Comparison of ENCODE assay signal across 15 mouse cellular contexts in genomic region chr5:105467271-105467670, GRCm38 (mm10). TPM values are rescaled to one million over a fixed set of nuclear protein-coding genes. Genes with fewer than 3 reads are reported as not detected.
DNase-seq lines count a peak whose midpoint lies in the region; ATAC-seq lines count a peak whose summit lies in the region.
"Had no signal": no experiment of that assay in that cellular context is flagged by ENCODE, and none has a peak within 500 bp of the region (broad histone marks: within the 10 kb centered on the region; RNA-seq: fewer than 3 reads in every experiment).

No protein-coding gene starts in this region.

- H3K9me3 ChIP-seq in forebrain, embryonic 15.5 days, result no peaks in the 10 kb centered on the region
- H3K9me3 ChIP-seq in forebrain, embryonic 14.5 days (replicated peaks; ENCODE audit: control insufficient read depth, low read length), result no peaks in the 10 kb centered on the region
- H3K9me3 ChIP-seq: limb, embryonic 10.5 days; liver, embryonic 15.5 days; neural tube, embryonic 13.5 days had no signal

- no peak overlapping the region for H3K4me2 ChIP-seq in forebrain, embryonic 15.5 days (replicated peaks)
- no peak overlapping the region for H3K4me2 ChIP-seq in forebrain, embryonic 14.5 days (ENCODE audit: low read length)
- H3K4me2 ChIP-seq: liver, embryonic 15.5 days; neural tube, embryonic 13.5 days had no signal

- no peak overlapping the region for H3K4me3 ChIP-seq in forebrain, embryonic 15.5 days
- no peak overlapping the region for H3K4me3 ChIP-seq in forebrain, embryonic 14.5 days (ENCODE audit: low read depth, low read length)
- H3K4me3 ChIP-seq: limb, embryonic 10.5 days; liver, embryonic 15.5 days; neural tube, embryonic 13.5 days had no signal

- H3K4me1 ChIP-seq in forebrain, embryonic 15.5 days, result no peaks in the 10 kb centered on the region
- H3K4me1 ChIP-seq in forebrain, embryonic 14.5 days (ENCODE audit: control insufficient read depth, insufficient read depth, low read length), result no peaks in the 10 kb centered on the region
- H3K4me1 ChIP-seq: limb, embryonic 10.5 days; liver, embryonic 15.5 days; neural tube, embryonic 13.5 days had no signal

- H3K36me3 ChIP-seq in forebrain, embryonic 15.5 days, result no peaks in the 10 kb centered on the region
- H3K36me3 ChIP-seq in forebrain, embryonic 14.5 days (ENCODE audit: control insufficient read depth, insufficient read depth, low read length), result no peaks in the 10 kb centered on the region
- H3K36me3 ChIP-seq: limb, embryonic 10.5 days; liver, embryonic 15.5 days; neural tube, embryonic 13.5 days had no signal

- peak overlapping the region; percentile 24; the same call in 1 of the 2 replicates for H3K27ac ChIP-seq in forebrain, embryonic 15.5 days (replicated peaks)
- H3K27ac ChIP-seq in forebrain, embryonic 14.5 days (ENCODE audit: low read depth, low read length), result no peak overlapping the region
- H3K27ac ChIP-seq: limb, embryonic 10.5 days; liver, embryonic 15.5 days; neural tube, embryonic 13.5 days had no signal

- DNase-seq in forebrain, embryonic 14.5 days (ENCODE audit: low spot score), result no peak
- peak; percentile 57 for DNase-seq in layer of hippocampus, adult 9-11 months
- DNase-seq in layer of hippocampus, postnatal 36 days, result no peak
- peak; percentile 39 to 43 for DNase-seq in frontal cortex, postnatal 10 days (ENCODE audit: low spot score in 2 of 2)
- peak; percentile 63 to 81 for DNase-seq in right cerebral cortex, postnatal 10 days (ENCODE audit: low spot score in 2 of 2)
- no peak for DNase-seq in kidney, adult 9 months
- DNase-seq in yolk sac, embryonic 10.5 days (ENCODE audit: low spot score), result no peak
- DNase-seq: cerebellum, adult 18-20 months; kidney, postnatal 14 days; thymus, postnatal 14 days had no signal

- 68% methylated on average over 10 of the region's 10 CpGs for WGBS in forebrain, embryonic 15.5 days
- WGBS in forebrain, embryonic 14.5 days, result 78% methylated on average over 10 of the region's 10 CpGs

- no peaks in the 10 kb centered on the region for H3K27me3 ChIP-seq in forebrain, embryonic 15.5 days
- H3K27me3 ChIP-seq in forebrain, embryonic 14.5 days (replicated peaks; ENCODE audit: control insufficient read depth, insufficient read depth, low read length), result no peaks in the 10 kb centered on the region
- H3K27me3 ChIP-seq: liver, embryonic 15.5 days; neural tube, embryonic 13.5 days had no signal

- ATAC-seq in forebrain, embryonic 15.5 days (replicated peaks), result no peak
- ATAC-seq in forebrain, embryonic 14.5 days, result no peak
- ATAC-seq: intestine, postnatal 0 days had no signal

- no peak overlapping the region for H3K9ac ChIP-seq in forebrain, embryonic 15.5 days (replicated peaks)
- no peak overlapping the region for H3K9ac ChIP-seq in forebrain, embryonic 14.5 days (ENCODE audit: low read length)
- H3K9ac ChIP-seq: liver, embryonic 15.5 days; neural tube, embryonic 13.5 days had no signal

RNA-seq across cellular contexts. Expression of gene Lrrc8b, which starts 51.7 kb away (rescaled TPM):
- 15.5 and 16.0 TPM in 2 replicates for polyA plus RNA-seq in forebrain, embryonic 15.5 days (2015; fragmentation: Nextera tagmentation; extraction: Ambion mirVana)
- polyA plus RNA-seq in forebrain, embryonic 14.5 days (2014; fragmentation: Nextera tagmentation; extraction: Ambion mirVana), result 14.7 and 19.6 TPM in 2 replicates
- 10 to 100 TPM; 60.6 to 64.4 TPM for total RNA-seq in layer of hippocampus, postnatal 36 days (2021)

RNA-seq across cellular contexts. Expression of gene Lrrc8c, which starts 51.9 kb away (rescaled TPM):
- 11.4 and 12.0 TPM in 2 replicates for polyA plus RNA-seq in forebrain, embryonic 15.5 days (2015; fragmentation: Nextera tagmentation; extraction: Ambion mirVana)
- 8.6 and 10.2 TPM in 2 replicates for polyA plus RNA-seq in forebrain, embryonic 14.5 days (2014; fragmentation: Nextera tagmentation; extraction: Ambion mirVana)
- total RNA-seq in layer of hippocampus, postnatal 36 days (2021), result 10 to 100 TPM; 28.9 to 32.6 TPM

Comparison
In these comparisons a context has a peak if more than half of its experiments do, and no peak if none do; other contexts are left out.
1. DNase-seq: peak in layer of hippocampus, adult 9-11 months (single experiment), frontal cortex, postnatal 10 days (2 of 2) and right cerebral cortex, postnatal 10 days (2 of 2); none in forebrain, embryonic 14.5 days (single experiment), layer of hippocampus, postnatal 36 days (0 of 2), kidney, adult 9 months (single experiment) and yolk sac, embryonic 10.5 days (single experiment).